Mouse (Mus musculus) hindbrain, embryonic 10.5 days (tissue): ENCODE measurements around the gene Col18a1. TPM values are rescaled to one million over a fixed set of nuclear protein-coding genes. Genes with fewer than 3 reads are reported as not detected.

Source experiments
- DNase-seq: peaks from one replicate; pipeline ENCODE4 v3.0.0-alpha.2; 2017; ENCODE audit warnings: low spot score
- H3K27ac ChIP-seq: fragments of 300-500 bp; sonication (generic); 2 replicates; pipeline ENCODE4 v1.5.1; 2016; ENCODE audit warnings: mild to moderate bottlenecking, moderate library complexity
- H3K27me3 ChIP-seq: fragments of 300-500 bp; sonication (generic); 2 replicates; pipeline ENCODE4 v1.6.1; 2016; ENCODE audit warnings: mild to moderate bottlenecking; ENCODE audit not compliant: poor library complexity, insufficient read depth, severe bottlenecking
- H3K36me3 ChIP-seq: fragments of 300-500 bp; sonication (generic); 2 replicates; pipeline ENCODE4 v1.6.1; 2016; ENCODE audit warnings: mild to moderate bottlenecking, moderate library complexity
- H3K4me1 ChIP-seq: fragments of 300-500 bp; sonication (generic); replicated peaks from 2 replicates; pipeline ENCODE4 v1.6.1; 2016; ENCODE audit warnings: mild to moderate bottlenecking
- H3K4me3 ChIP-seq: fragments of 300-500 bp; sonication (generic); 2 replicates; pipeline ENCODE4 v1.5.1; 2016; ENCODE audit warnings: mild to moderate bottlenecking, moderate library complexity
- H3K9me3 ChIP-seq: fragments of 300-500 bp; sonication (generic); 2 replicates; pipeline ENCODE4 v1.6.1; 2016; ENCODE audit warnings: mild to moderate bottlenecking, moderate library complexity
- WGBS: fragments of 180-500 bp; shearing (Covaris S2); methylation state at CpG from one replicate; pipeline ENCODE4 v1.1.7; 2016; 5-methylcytosine and 5-hydroxymethylcytosine counted together
- polyA plus RNA-seq: library from polyadenylated mRNA; unstranded; fragments of >200 nt; fragmentation: Nextera tagmentation; extraction: Ambion mirVana; gene quantifications from 2 replicates; pipeline ENCODE4 v1.2.1, GENCODE M21; 2016

The Col18a1 gene
- polyA plus RNA-seq, 1 experiment from 2014 or later = 147 TPM

- WGBS = 80% methylated on average over 4 of the region's 4 CpGs
- Histone ChIP-seq H3K4me3 (no peak overlapping the region), H3K36me3 (peaks cover 77% of the 10 kb centered on the region), H3K27ac (no peak overlapping the region), H3K9me3 (peaks cover 10% of the 10 kb centered on the region), H3K27me3 (no peaks in the 10 kb centered on the region), H3K4me1 (peaks cover 39% of the 10 kb centered on the region)
- no peak for DNase-seq
Measured at GRCm38 (mm10) chr10:77091538-77092097, 74.7 kb downstream of the Col18a1 start.

- Histone ChIP-seq H3K27me3 (no peaks in the 10 kb centered on the region), H3K36me3 (peaks cover 77% of the 10 kb centered on the region), H3K9me3 (peaks cover 10% of the 10 kb centered on the region), H3K4me3 (no peak overlapping the region), H3K4me1 (peaks cover 26% of the 10 kb centered on the region), H3K27ac (no peak overlapping the region)
- no peak for DNase-seq
- WGBS = 82% methylated on average over 5 of the region's 5 CpGs
Measured at GRCm38 (mm10) chr10:77090063-77090462, 76.3 kb downstream of the Col18a1 start.

GRCm38 (mm10) chr10:77089336-77089735 lies 77.0 kb downstream of the Col18a1 start:
- WGBS = 35% methylated on average over 8 of the region's 8 CpGs
- DNase-seq = peak; percentile 35

GRCm38 (mm10) chr10:77084568-77084967 lies 81.8 kb downstream of the Col18a1 start:
- no peaks in the 10 kb centered on the region for H3K27me3 ChIP-seq
- DNase-seq = no peak

More at GRCm38 (mm10) chr10:77089336-77089735, 77.0 kb downstream of the Col18a1 start:
- H3K9me3 ChIP-seq = peaks cover 10% of the 10 kb centered on the region
- no peak overlapping the region; the same call in 1 of the 2 replicates for H3K4me3 ChIP-seq
- H3K27me3 ChIP-seq = no peaks in the 10 kb centered on the region
- peaks cover 21% of the 10 kb centered on the region for H3K4me1 ChIP-seq
- H3K27ac ChIP-seq = peak overlapping the region; percentile 70
- H3K36me3 ChIP-seq = peaks cover 77% of the 10 kb centered on the region

GRCm38 (mm10) chr10:77082921-77083320 lies 83.4 kb downstream of the Col18a1 start:
- 0 out of 2 replicates have a peak, but pooled peaks cover 7% of the 10 kb centered on the region for H3K4me1 ChIP-seq
- no peak overlapping the region for H3K4me3 ChIP-seq
- 81% methylated on average over 5 of the region's 5 CpGs for WGBS
- no peak for DNase-seq
- no peak overlapping the region for H3K27ac ChIP-seq
- no peaks in the 10 kb centered on the region for H3K9me3 ChIP-seq
- H3K36me3 ChIP-seq = peaks cover 73% of the 10 kb centered on the region
- H3K27me3 ChIP-seq = no peaks in the 10 kb centered on the region

More at GRCm38 (mm10) chr10:77084568-77084967, 81.8 kb downstream of the Col18a1 start:
- peaks cover 12% of the 10 kb centered on the region for H3K4me1 ChIP-seq
- 0 out of 2 replicates have a peak overlapping the region, but pooled peaks have one; percentile 53 for H3K27ac ChIP-seq
- H3K9me3 ChIP-seq = no peaks in the 10 kb centered on the region
- H3K36me3 ChIP-seq = peaks cover 67% of the 10 kb centered on the region
- H3K4me3 ChIP-seq = no peak overlapping the region
- 77% methylated on average over 1 of the region's 1 CpGs for WGBS

GRCm38 (mm10) chr10:77082453-77082852 lies 83.9 kb downstream of the Col18a1 start:
- 31% methylated on average over 3 of the region's 3 CpGs for WGBS
- H3K27me3 ChIP-seq = no peaks in the 10 kb centered on the region
- no peak overlapping the region for H3K27ac ChIP-seq
- no peaks in the 10 kb centered on the region for H3K9me3 ChIP-seq
- peaks cover 73% of the 10 kb centered on the region for H3K36me3 ChIP-seq
- H3K4me3 ChIP-seq = no peak overlapping the region
- H3K4me1 ChIP-seq = 0 out of 2 replicates have a peak, but pooled peaks cover 7% of the 10 kb centered on the region
- DNase-seq = peak; percentile 73

- Histone ChIP-seq H3K9me3 (no peaks in the 10 kb centered on the region), H3K27ac (no peak overlapping the region), H3K4me1 (0 out of 2 replicates have a peak, but pooled peaks cover 7% of the 10 kb centered on the region), H3K27me3 (no peaks in the 10 kb centered on the region), H3K4me3 (no peak overlapping the region), H3K36me3 (peaks cover 71% of the 10 kb centered on the region)
- DNase-seq = no peak
- WGBS = 87% methylated on average over 8 of the region's 8 CpGs
Measured at GRCm38 (mm10) chr10:77078961-77079360, 87.4 kb downstream of the Col18a1 start.

- Histone ChIP-seq H3K4me3 (no peak overlapping the region), H3K36me3 (peaks cover 73% of the 10 kb centered on the region), H3K27ac (no peak overlapping the region), H3K9me3 (no peaks in the 10 kb centered on the region), H3K4me1 (0 out of 2 replicates have a peak, but pooled peaks cover 7% of the 10 kb centered on the region), H3K27me3 (no peaks in the 10 kb centered on the region)
- WGBS = 97% methylated on average over 4 of the region's 4 CpGs
- DNase-seq = no peak
Measured at GRCm38 (mm10) chr10:77078456-77078855, 87.9 kb downstream of the Col18a1 start.

- DNase-seq = no peak
- no peak overlapping the region for H3K27ac ChIP-seq
- no peaks in the 10 kb centered on the region for H3K27me3 ChIP-seq
- 97% methylated on average over 4 of the region's 4 CpGs for WGBS
- H3K36me3 ChIP-seq = peaks cover 95% of the 10 kb centered on the region
- H3K4me3 ChIP-seq = no peak overlapping the region
- H3K4me1 ChIP-seq = no peaks in the 10 kb centered on the region
- H3K9me3 ChIP-seq = no peaks in the 10 kb centered on the region
Measured at GRCm38 (mm10) chr10:77074276-77074974, 91.9 kb downstream of the Col18a1 start.

- peaks cover 92% of the 10 kb centered on the region for H3K36me3 ChIP-seq
- peak; percentile 68 for DNase-seq
- WGBS = 50% methylated on average over 4 of the region's 4 CpGs
- no peaks in the 10 kb centered on the region for H3K4me1 ChIP-seq
- H3K9me3 ChIP-seq = no peaks in the 10 kb centered on the region
- no peak overlapping the region for H3K27ac ChIP-seq
- H3K4me3 ChIP-seq = no peak overlapping the region
- no peaks in the 10 kb centered on the region for H3K27me3 ChIP-seq
Measured at GRCm38 (mm10) chr10:77070072-77070471, 96.3 kb downstream of the Col18a1 start.

- no peaks in the 10 kb centered on the region for H3K9me3 ChIP-seq
- no peak overlapping the region for H3K27ac ChIP-seq
- H3K4me1 ChIP-seq = no peaks in the 10 kb centered on the region
- H3K27me3 ChIP-seq = no peaks in the 10 kb centered on the region
- WGBS = 95% methylated on average over 7 of the region's 7 CpGs
- H3K36me3 ChIP-seq = peaks cover 93% of the 10 kb centered on the region
- no peak for DNase-seq
- no peak overlapping the region for H3K4me3 ChIP-seq
Measured at GRCm38 (mm10) chr10:77068469-77068868, 97.9 kb downstream of the Col18a1 start.

GRCm38 (mm10) chr10:77064659-77065058 lies 101.7 kb downstream of the Col18a1 start:
- Histone ChIP-seq H3K4me1 (peaks cover 5% of the 10 kb centered on the region; the same call in 1 of the 2 replicates), H3K9me3 (no peaks in the 10 kb centered on the region), H3K36me3 (peaks cover 74% of the 10 kb centered on the region), H3K4me3 (no peak overlapping the region), H3K27ac (no peak overlapping the region), H3K27me3 (no peaks in the 10 kb centered on the region)
- DNase-seq = no peak

GRCm38 (mm10) chr10:77064239-77064638 lies 102.1 kb downstream of the Col18a1 start:
- Histone ChIP-seq H3K9me3 (no peaks in the 10 kb centered on the region), H3K27ac (no peak overlapping the region), H3K4me1 (peaks cover 5% of the 10 kb centered on the region; the same call in 1 of the 2 replicates), H3K4me3 (no peak overlapping the region), H3K36me3 (peaks cover 74% of the 10 kb centered on the region), H3K27me3 (no peaks in the 10 kb centered on the region)
- DNase-seq = no peak
- 86% methylated on average over 3 of the region's 3 CpGs for WGBS
